Mouse (Mus musculus) myocyte (in vitro differentiated cells): ENCODE measurements around the gene Tmem97. TPM values are rescaled to one million over a fixed set of nuclear protein-coding genes. Genes with fewer than 3 reads are reported as not detected.
"Not testable (repeated sequence)": the region's sequence is repeated elsewhere in the genome, so short reads cannot be mapped to it uniquely, and the experiment has no call there.

ENCODE experiments used
- H3K27me3 ChIP-seq: one replicate; pipeline ENCODE4 v1.6.1; 2011; ENCODE audit not compliant: control insufficient read depth, insufficient read depth, insufficient read length
- H3K36me3 ChIP-seq: one replicate; pipeline ENCODE4 v1.6.1; 2011; ENCODE audit not compliant: control insufficient read depth, insufficient read depth
- H3K4me2 ChIP-seq: one replicate; pipeline ENCODE4 v1.6.1; 2011; ENCODE audit warnings: low read depth, control low read depth
- H3K4me3 ChIP-seq: one replicate; pipeline ENCODE4 v1.5.1; 2011; ENCODE audit warnings: mild to moderate bottlenecking, control low read depth, moderate library complexity
- H3K79me2 ChIP-seq: one replicate; pipeline ENCODE4 v1.6.1; 2011; ENCODE audit not compliant: control insufficient read depth, insufficient read depth
- H3ac ChIP-seq: one replicate; pipeline ENCODE4 v1.6.1; 2011; ENCODE audit not compliant: control insufficient read depth, insufficient read length
- CEBPB ChIP-seq: IDR thresholded peaks from 2 replicates; pipeline ENCODE4 v1.6.1; 2011; ENCODE audit warnings: mild to moderate bottlenecking, moderate library complexity; ENCODE audit not compliant: poor library complexity, insufficient read depth, severe bottlenecking
- E2F4 ChIP-seq: IDR thresholded peaks from one replicate; pipeline ENCODE4 v1.6.1; 2011; ENCODE audit warnings: mild to moderate bottlenecking, control low read depth, moderate library complexity; ENCODE audit not compliant: insufficient read depth
- MAX ChIP-seq: IDR thresholded peaks from one replicate; pipeline ENCODE4 v1.6.1; 2011; ENCODE audit warnings: low read depth, mild to moderate bottlenecking, control low read depth
- MYOD1 ChIP-seq, 3 experiments: IDR thresholded peaks; one replicate each; pipeline ENCODE4 v1.6.1; 2011; ENCODE audit warnings: control low read depth in 2 of 3, low read depth in 2 of 3, mild to moderate bottlenecking in 2 of 3, moderate library complexity in 1 of 3; ENCODE audit not compliant: insufficient read length in 2 of 3, control insufficient read depth in 1 of 3
- MYOG ChIP-seq, 3 experiments: IDR thresholded peaks; one replicate each; pipeline ENCODE4 v1.6.1; 2011; ENCODE audit warnings: control low read depth in 2 of 3, low read depth in 2 of 3, mild to moderate bottlenecking in 2 of 3; ENCODE audit not compliant: insufficient read length in 2 of 3, control insufficient read depth in 1 of 3, insufficient read depth in 1 of 3
- POLR2A ChIP-seq: IDR thresholded peaks from one replicate; pipeline ENCODE4 v1.6.1; 2011; ENCODE audit warnings: low read depth, mild to moderate bottlenecking, control low read depth, moderate library complexity; ENCODE audit not compliant: insufficient read length
- POLR2AphosphoS2 ChIP-seq: IDR thresholded peaks from one replicate; pipeline ENCODE4 v1.6.1; 2011; ENCODE audit warnings: low read depth, control low read depth; ENCODE audit not compliant: insufficient read length
- REST ChIP-seq: IDR thresholded peaks from one replicate; pipeline ENCODE4 v1.6.1; 2011; ENCODE audit warnings: mild to moderate bottlenecking, control low read depth, moderate library complexity; ENCODE audit not compliant: insufficient read depth, insufficient read length
- SRF ChIP-seq: IDR thresholded peaks from one replicate; pipeline ENCODE4 v1.6.1; 2011; ENCODE audit warnings: low read depth; ENCODE audit not compliant: control insufficient read depth, insufficient read length
- TCF12 ChIP-seq: IDR thresholded peaks from one replicate; pipeline ENCODE4 v1.6.1; 2011; ENCODE audit warnings: mild to moderate bottlenecking, control low read depth; ENCODE audit not compliant: poor library complexity, insufficient read depth, severe bottlenecking
- TCF3 ChIP-seq: IDR thresholded peaks from one replicate; pipeline ENCODE4 v1.6.1; 2011; ENCODE audit warnings: low read depth, control low read depth; ENCODE audit not compliant: insufficient read length
- USF1 ChIP-seq: IDR thresholded peaks from one replicate; pipeline ENCODE4 v1.6.1; 2011; ENCODE audit warnings: low read depth, mild to moderate bottlenecking, control low read depth, moderate library complexity
- polyA plus RNA-seq: library from polyadenylated mRNA; unstranded; fragments of >200 nt; fragmentation: generic; extraction: Trizol; gene quantifications from one replicate; pipeline ENCODE4 v1.2.1, GENCODE M21; 2012; ENCODE audit warnings: missing spikeins

The Tmem97 gene
- polyA plus RNA-seq, 1 experiment: 125 TPM

GRCm38 (mm10) chr11:78594271-78594964 lies 43.8 kb upstream of the Tmem97 start:
- TF ChIP-seq POLR2A (no peak), SRF (no peak), MYOD1 (IDR thresholded peaks at IDR 0.05; ENCODE audit: control insufficient read depth in 1 of 3, insufficient read length in 2 of 3, low read depth in 2 of 3) (no peak), MYOG (IDR thresholded peaks at IDR 0.05; ENCODE audit: control insufficient read depth in 1 of 3, insufficient read depth in 1 of 3, insufficient read length in 2 of 3, low read depth in 2 of 3) (no peak), TCF3 (no peak), E2F4 (no peak), POLR2AphosphoS2 (no peak), REST (no peak), CEBPB (no peak), USF1 (no peak), MAX (no peak), TCF12 (no peak)

GRCm38 (mm10) chr11:78587677-78588076 lies 37.1 kb upstream of the Tmem97 start:
- not testable (repeated sequence) for H3ac ChIP-seq, H3K79me2 ChIP-seq, H3K4me2 ChIP-seq, H3K4me3 ChIP-seq, H3K27me3 ChIP-seq
- H3K36me3 ChIP-seq: peaks cover 17% of the 10 kb centered on the region

More at GRCm38 (mm10) chr11:78594271-78594964, 43.8 kb upstream of the Tmem97 start:
- H3K36me3 ChIP-seq: peaks cover 5% of the 10 kb centered on the region
- no peak overlapping the region for H3K4me2 ChIP-seq
- H3K4me3 ChIP-seq: no peak overlapping the region
- H3ac ChIP-seq: no peak overlapping the region
- H3K27me3 ChIP-seq: no peaks in the 10 kb centered on the region
- H3K79me2 ChIP-seq: no peaks in the 10 kb centered on the region

GRCm38 (mm10) chr11:78586099-78586498 lies 35.5 kb upstream of the Tmem97 start:
- Histone ChIP-seq H3K4me2 (no peak overlapping the region), H3ac (no peak overlapping the region), H3K79me2 (no peaks in the 10 kb centered on the region), H3K36me3 (peaks cover 20% of the 10 kb centered on the region), H3K27me3 (no peaks in the 10 kb centered on the region), H3K4me3 (no peak overlapping the region)
- no peak for TF ChIP-seq MYOG (IDR thresholded peaks at IDR 0.05; ENCODE audit: control insufficient read depth in 1 of 3, insufficient read depth in 1 of 3, insufficient read length in 2 of 3, low read depth in 2 of 3)
- no peak for TF ChIP-seq CEBPB
- no peak for TF ChIP-seq USF1
- TF ChIP-seq MYOD1 (IDR thresholded peaks at IDR 0.05; ENCODE audit: control insufficient read depth in 1 of 3, insufficient read length in 2 of 3, low read depth in 2 of 3): no peak
- TF ChIP-seq TCF12: no peak
- TF ChIP-seq TCF3: no peak
- TF ChIP-seq SRF: no peak
- no peak for TF ChIP-seq MAX
- no peak for TF ChIP-seq POLR2AphosphoS2
- no peak for TF ChIP-seq E2F4
- no peak for TF ChIP-seq POLR2A
- TF ChIP-seq REST: no peak

GRCm38 (mm10) chr11:78582848-78583247 lies 32.3 kb upstream of the Tmem97 start:
- Histone ChIP-seq H3K27me3 (no peaks in the 10 kb centered on the region), H3K79me2 (no peaks in the 10 kb centered on the region)

GRCm38 (mm10) chr11:78574975-78575374 lies 24.4 kb upstream of the Tmem97 start:
- Histone ChIP-seq H3K27me3 (no peaks in the 10 kb centered on the region), H3K4me2 (no peak overlapping the region), H3ac (no peak overlapping the region), H3K36me3 (peaks cover 23% of the 10 kb centered on the region), H3K79me2 (no peaks in the 10 kb centered on the region), H3K4me3 (no peak overlapping the region)
- TF ChIP-seq USF1: no peak
- TF ChIP-seq MYOG (IDR thresholded peaks at IDR 0.05; ENCODE audit: control insufficient read depth in 1 of 3, insufficient read depth in 1 of 3, insufficient read length in 2 of 3, low read depth in 2 of 3): no peak
- no peak for TF ChIP-seq SRF
- TF ChIP-seq POLR2AphosphoS2: no peak

More at GRCm38 (mm10) chr11:78582848-78583247, 32.3 kb upstream of the Tmem97 start:
- H3K4me3 ChIP-seq: no peak overlapping the region
- H3K36me3 ChIP-seq: peaks cover 18% of the 10 kb centered on the region
- TF ChIP-seq MYOD1 (IDR thresholded peaks at IDR 0.05; ENCODE audit: control insufficient read depth in 1 of 3, insufficient read length in 2 of 3, low read depth in 2 of 3) (no peak), MYOG (IDR thresholded peaks at IDR 0.05; ENCODE audit: control insufficient read depth in 1 of 3, insufficient read depth in 1 of 3, insufficient read length in 2 of 3, low read depth in 2 of 3) (no peak), MAX (no peak), REST (no peak), POLR2A (no peak), TCF12 (no peak), E2F4 (no peak), TCF3 (no peak), SRF (no peak), USF1 (no peak)
- no peak overlapping the region for H3ac ChIP-seq
- H3K4me2 ChIP-seq: no peak overlapping the region
